Mouse (Mus musculus) MEL-GATA-1-ER (cell line): Measurements from ENCODE around the gene Tmod2.
A peak's percentile ranks its signal among the peaks of the same experiment; 100 is the strongest.

Experiments
- DNase-seq: peaks from one replicate; pipeline ENCODE4 v3.0.0-alpha.2; 2012; ENCODE audit warnings: low read depth; ENCODE audit errors: extremely low read depth

The Tmod2 gene

GRCm38 (mm10) chr9:75601510-75601909 is 9.6 kb downstream of the Tmod2 start:
- no peak for DNase-seq

GRCm38 (mm10) chr9:75600166-75600934 is 10.8 kb downstream of the Tmod2 start:
- no peak for DNase-seq

- DNase-seq: no peak
Measured at GRCm38 (mm10) chr9:75599191-75599841, 11.8 kb downstream of the Tmod2 start.

- DNase-seq: no peak
Measured at GRCm38 (mm10) chr9:75597596-75597995, 13.5 kb downstream of the Tmod2 start.

GRCm38 (mm10) chr9:75597036-75597435 is 14.1 kb downstream of the Tmod2 start:
- no peak for DNase-seq

- no peak for DNase-seq
Measured at GRCm38 (mm10) chr9:75593481-75593880, 17.6 kb downstream of the Tmod2 start.

GRCm38 (mm10) chr9:75589850-75590790 is 21.0 kb downstream of the Tmod2 start:
- no peak for DNase-seq

- DNase-seq: peak; percentile 24
Measured at GRCm38 (mm10) chr9:75581694-75582350, 29.3 kb downstream of the Tmod2 start.

- no peak for DNase-seq
Measured at GRCm38 (mm10) chr9:75579321-75579720, 31.8 kb downstream of the Tmod2 start.

- DNase-seq: no peak
Measured at GRCm38 (mm10) chr9:75571036-75571942, 39.8 kb downstream of the Tmod2 start.

- no peak for DNase-seq
Measured at GRCm38 (mm10) chr9:75568399-75568798, 42.7 kb downstream of the Tmod2 start.

GRCm38 (mm10) chr9:75564892-75565291 is 46.2 kb downstream of the Tmod2 start:
- DNase-seq: no peak

GRCm38 (mm10) chr9:75563622-75564021 is 47.5 kb downstream of the Tmod2 start:
- DNase-seq: peak; percentile 59

GRCm38 (mm10) chr9:75563176-75563575 is 47.9 kb downstream of the Tmod2 start:
- no peak for DNase-seq

GRCm38 (mm10) chr9:75561040-75561669 is 50.0 kb downstream of the Tmod2 start:
- DNase-seq: no peak

GRCm38 (mm10) chr9:75560353-75560752 is 50.8 kb downstream of the Tmod2 start:
- no peak for DNase-seq

GRCm38 (mm10) chr9:75559512-75560012 is 51.6 kb downstream of the Tmod2 start, which contains the start of gene Tmod3:
Tmod3 (minus strand) TSS chr9:75559657.
- DNase-seq: peak; percentile 84

GRCm38 (mm10) chr9:75558812-75559511 is 52.2 kb downstream of the Tmod2 start:
- DNase-seq: peak; percentile 92

- no peak for DNase-seq
Measured at GRCm38 (mm10) chr9:75558360-75558759, 52.8 kb downstream of the Tmod2 start.
